Mouse (Mus musculus): ENCODE data around the gene Higd1a.

- TF ChIP-seq CTCF (IDR thresholded peaks at IDR 0.05; ENCODE audit: low read depth) (no peak), EP300 (IDR thresholded peaks at IDR 0.05; ENCODE audit: low read depth) (no peak)
Measured at GRCm38 (mm10) chr9:121823991-121824390, 34.2 kb downstream of the Higd1a start.
